Mouse (Mus musculus) layer of hippocampus, adult 18-20 months (tissue): ENCODE measurements around the gene Pbx2. TPM values are rescaled to one million over a fixed set of nuclear protein-coding genes. Genes with fewer than 3 reads are reported as not detected.

Experiments used
- DNase-seq, 2 experiments: peaks; one replicate each; pipeline ENCODE4 v3.0.0; 2022; ENCODE audit warnings: low spot score in 2 of 2
- total RNA-seq, 2 experiments: library from RNA; stranded (reverse); gene quantifications; 2 replicates each; pipeline ENCODE4 v1.2.3; 2021

The Pbx2 gene
- total RNA-seq, 2 experiments from 2014 or later: 67.3 to 69.1 TPM

DNA sequence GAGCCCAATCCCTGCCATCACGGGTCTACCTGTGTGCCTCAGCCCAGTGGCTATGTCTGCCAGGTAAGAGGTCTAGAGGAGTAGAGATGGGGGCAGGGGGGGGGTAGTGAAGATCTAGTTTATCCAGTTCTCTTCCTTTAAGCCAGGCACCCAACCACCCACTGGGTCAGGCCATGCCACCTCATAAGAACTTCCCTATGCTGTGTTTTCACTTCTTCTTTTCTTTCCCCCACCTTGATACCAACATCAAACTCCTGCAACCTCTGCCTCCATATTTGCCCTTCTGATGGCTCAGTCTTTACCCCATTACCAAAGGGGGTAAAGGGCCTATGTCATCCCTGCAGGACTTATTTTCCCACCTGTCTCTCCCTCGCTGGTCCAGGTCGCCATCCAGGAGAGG, 13.0 kb upstream of the Pbx2 start:
- DNase-seq: no peak

- no peak for DNase-seq
These were observed 8.5 kb upstream of the Pbx2 start for GRCm38 (mm10) chr17:34582528-34582927.

DNA sequence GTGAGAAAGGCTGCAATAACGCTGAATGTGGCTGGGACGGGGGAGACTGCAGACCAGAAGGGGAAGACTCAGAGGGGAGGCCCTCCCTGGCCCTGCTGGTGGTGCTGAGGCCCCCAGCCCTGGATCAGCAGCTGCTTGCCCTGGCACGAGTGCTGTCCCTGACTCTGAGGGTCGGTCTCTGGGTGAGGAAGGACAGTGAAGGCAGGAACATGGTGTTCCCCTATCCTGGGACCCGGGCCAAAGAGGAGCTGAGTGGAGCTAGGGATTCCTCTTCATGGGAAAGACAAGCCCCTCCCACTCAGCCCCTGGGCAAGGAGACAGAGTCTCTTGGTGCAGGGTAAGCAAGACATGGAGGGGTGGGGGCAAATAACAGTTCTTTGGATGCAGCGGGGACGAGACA, 7.7 kb upstream of the Pbx2 start:
- no peak for DNase-seq

DNA sequence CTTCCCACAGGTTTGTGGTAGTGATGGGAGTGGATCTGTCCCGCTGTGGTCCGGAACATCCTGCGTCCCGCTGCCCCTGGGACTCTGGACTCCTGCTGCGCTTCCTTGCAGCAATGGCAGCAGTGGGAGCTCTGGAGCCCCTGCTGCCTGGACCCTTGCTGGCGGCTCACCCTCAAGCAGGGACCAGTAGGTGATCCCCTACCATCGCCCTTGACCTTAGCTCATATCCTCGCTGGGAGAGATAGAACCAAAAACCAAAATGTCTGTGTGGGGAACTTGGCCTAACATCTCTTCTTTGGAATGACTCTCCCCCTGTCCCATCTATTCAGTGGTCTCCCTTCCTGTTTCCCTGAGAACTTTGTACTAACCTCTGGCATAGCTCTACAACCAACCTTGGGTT, 7.2 kb upstream of the Pbx2 start:
- DNase-seq: no peak

- DNase-seq: peak in 1 of 2 experiments; percentile 57
These were observed 5.9 kb upstream of the Pbx2 start for GRCm38 (mm10) chr17:34585121-34585520.

GRCm38 (mm10) chr17:34585877-34586771, 4.9 kb upstream of the Pbx2 start:
- DNase-seq: no peak

GRCm38 (mm10) chr17:34586796-34587422, 4.2 kb upstream of the Pbx2 start:
- peak; percentile 84 to 91 for DNase-seq

DNA sequence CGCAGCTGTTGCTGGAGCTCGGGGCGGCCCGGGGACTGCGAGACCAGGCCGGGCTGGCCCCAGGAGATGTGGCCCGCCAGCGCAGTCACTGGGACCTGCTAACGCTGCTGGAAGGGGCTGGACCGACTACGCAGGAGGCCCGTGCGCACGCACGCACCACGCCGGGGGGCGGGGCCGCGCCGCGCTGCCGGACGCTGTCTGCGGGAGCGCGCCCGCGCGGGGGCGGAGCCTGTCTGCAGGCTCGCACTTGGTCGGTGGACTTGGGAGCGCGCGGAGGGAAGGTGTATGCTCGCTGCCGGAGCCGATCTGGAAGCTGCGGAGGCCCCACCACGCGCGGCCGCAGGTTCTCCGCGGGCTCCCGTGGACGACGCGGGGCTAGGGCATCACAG, 3.6 kb upstream of the Pbx2 start:
- DNase-seq: peak; percentile 98

GRCm38 (mm10) chr17:34587814-34588213, 3.3 kb upstream of the Pbx2 start:
- no peak for DNase-seq

DNA sequence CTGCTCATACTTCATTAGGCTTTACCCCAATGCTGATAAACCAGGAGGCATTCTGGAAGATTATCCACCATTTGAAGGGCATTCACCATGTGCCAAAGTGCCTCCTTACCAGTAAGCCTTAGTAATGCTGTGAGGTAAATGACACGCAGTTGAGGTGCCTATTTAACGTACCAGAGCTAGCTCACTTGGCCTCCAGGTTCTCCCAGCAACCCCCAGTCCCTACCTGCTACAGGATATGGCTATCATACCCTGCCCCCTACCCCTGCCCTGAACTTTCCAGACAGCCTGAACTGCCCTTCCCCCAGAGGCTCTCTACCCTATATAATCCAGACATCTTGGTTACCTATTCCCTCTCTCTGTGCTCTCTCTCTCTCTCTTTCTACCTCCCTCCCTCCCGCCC, 2.3 kb upstream of the Pbx2 start:
- no peak for DNase-seq

- DNase-seq: no peak
These were observed 1.9 kb upstream of the Pbx2 start for GRCm38 (mm10) chr17:34589206-34589605.

DNA sequence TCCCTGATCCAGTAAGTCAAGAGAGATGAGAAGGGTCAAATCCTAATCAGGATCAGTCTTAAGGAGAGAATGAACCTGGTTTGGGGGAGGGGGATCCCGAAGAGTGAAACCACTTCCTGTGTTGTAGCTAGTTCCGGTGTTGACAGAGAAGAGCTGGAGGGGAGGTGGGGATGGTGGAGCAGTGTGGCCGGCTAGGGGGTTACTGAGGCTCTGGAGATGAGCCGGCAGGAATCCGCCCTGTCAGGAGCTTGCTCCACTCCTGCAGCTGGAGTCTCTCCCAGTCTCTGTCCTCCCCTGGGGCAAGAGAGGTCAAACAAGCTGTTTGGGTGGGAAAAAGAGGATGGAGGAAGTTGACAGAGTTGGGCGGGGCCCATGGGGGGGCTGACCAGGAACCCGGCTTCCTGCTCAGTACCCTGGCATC, 1.4 kb upstream of the Pbx2 start, which contains the start of gene Gpsm3:
Gene Gpsm3, plus strand, starts transcription at position 126 of the 421 bp plus-strand sequence.
- no peak for DNase-seq

GRCm38 (mm10) chr17:34590154-34590987, 695 bp upstream of the Pbx2 start:
- no peak for DNase-seq

- peak; percentile 72 to 87 for DNase-seq
These were observed 919 bp downstream of the Pbx2 start for GRCm38 (mm10) chr17:34591994-34592375.

DNA sequence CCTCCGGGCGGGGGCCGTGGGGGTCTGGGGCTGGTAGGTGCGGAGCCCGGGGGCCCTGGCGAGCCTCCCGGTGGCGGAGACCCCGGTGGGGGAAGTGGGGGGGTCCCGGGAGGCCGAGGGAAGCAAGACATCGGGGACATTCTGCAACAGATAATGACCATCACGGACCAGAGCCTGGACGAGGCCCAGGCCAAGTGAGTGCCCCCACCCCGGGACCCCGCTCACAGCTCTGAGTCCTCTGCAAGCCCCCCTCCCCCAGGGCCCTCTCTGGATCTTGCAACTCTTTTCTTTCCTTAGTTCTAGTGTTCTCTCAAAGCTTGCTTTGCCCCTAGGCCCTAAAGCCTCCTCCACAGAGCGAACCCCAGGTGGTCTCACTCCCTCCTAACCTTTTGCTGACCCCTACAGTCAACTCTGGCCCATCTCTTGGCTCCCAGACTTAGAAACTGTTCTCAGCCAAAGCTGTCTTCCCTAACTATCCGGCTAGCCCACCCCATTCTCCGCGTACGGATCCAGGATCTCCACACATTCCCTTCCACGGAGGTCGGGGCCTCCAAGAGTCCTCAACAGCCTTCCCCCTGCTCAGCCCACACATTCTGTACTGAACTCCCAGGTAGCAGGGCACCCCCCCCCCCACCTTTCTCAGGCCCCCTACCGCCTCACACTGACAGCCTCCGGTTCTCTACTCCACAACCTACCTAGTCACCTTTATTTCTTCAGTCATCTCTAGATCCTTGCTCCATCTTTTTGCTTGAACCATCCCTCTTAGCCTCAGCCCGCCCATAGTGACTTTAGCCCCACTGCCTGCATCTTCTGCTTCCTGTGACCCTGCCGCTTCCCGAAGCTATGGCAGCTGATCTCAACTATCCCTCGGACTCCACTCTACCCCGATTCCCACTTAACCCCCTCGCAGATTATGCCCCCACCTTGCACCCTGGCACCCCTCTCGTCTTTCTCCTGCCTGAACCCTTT, 1.8 kb downstream of the Pbx2 start:
- no peak for DNase-seq

- no peak for DNase-seq
These were observed 2.9 kb downstream of the Pbx2 start for GRCm38 (mm10) chr17:34593752-34594525.

GRCm38 (mm10) chr17:34596098-34596497, 5.0 kb downstream of the Pbx2 start:
- DNase-seq: no peak

- no peak for DNase-seq
These were observed 6.6 kb downstream of the Pbx2 start, which contains the start of gene Ager for GRCm38 (mm10) chr17:34597566-34598095. Ager (plus strand) TSS chr17:34597862.

- no peak for DNase-seq
These were observed 8.8 kb downstream of the Pbx2 start for GRCm38 (mm10) chr17:34599891-34600290.
